In the genomic region with DNA sequence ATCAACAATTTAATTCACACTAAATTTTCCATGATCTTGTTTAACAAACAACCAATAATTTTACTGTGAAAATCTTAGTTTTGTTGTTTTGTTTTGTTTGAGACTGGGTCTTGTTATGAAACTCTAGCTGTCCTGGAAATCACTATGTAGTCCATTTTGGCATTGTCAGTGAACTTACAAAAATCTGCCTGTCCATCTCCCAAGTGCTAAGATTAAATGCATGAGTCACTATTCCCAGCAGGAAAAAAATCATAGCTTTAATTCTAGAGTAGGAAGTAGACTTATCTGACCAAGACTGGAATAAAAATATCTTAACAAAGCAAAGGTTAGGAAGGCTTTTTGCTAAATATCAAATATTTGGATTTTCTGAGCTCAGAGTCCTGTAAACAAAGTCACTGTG, we compare ENCODE assay signal across 26 mouse cellular contexts.
"Had no signal": no experiment of that assay in that cellular context is flagged by ENCODE, and none has a peak within 500 bp of the region (broad histone marks: within the 10 kb centered on the region; RNA-seq: fewer than 3 reads in every experiment).

No protein-coding gene starts in this region.

- H3K4me1 ChIP-seq: heart, embryonic 13.5 days; heart, embryonic 15.5 days; hindbrain, embryonic 13.5 days; hindbrain, embryonic 15.5 days; kidney, embryonic 15.5 days; limb, embryonic 13.5 days; limb, embryonic 15.5 days had no signal

- H3K27me3 ChIP-seq: heart, embryonic 13.5 days; heart, embryonic 15.5 days; hindbrain, embryonic 13.5 days; hindbrain, embryonic 15.5 days; kidney, embryonic 15.5 days; limb, embryonic 13.5 days; limb, embryonic 15.5 days had no signal

- H3K4me3 ChIP-seq: gastrocnemius, adult 2 months; heart, adult 2 months; heart, embryonic 13.5 days; heart, embryonic 15.5 days; hindbrain, embryonic 13.5 days; hindbrain, embryonic 15.5 days; kidney, embryonic 15.5 days; limb, embryonic 13.5 days; limb, embryonic 15.5 days had no signal

- ATAC-seq: hindbrain, postnatal 0 days; intestine, embryonic 16.5 days had no signal

- DNase-seq: gastrocnemius, adult 2 months; gastrocnemius, postnatal 10 days; gastrocnemius, postnatal 36 days; heart, adult 11 months; heart, adult 2 months; heart, postnatal 14 days; heart, postnatal 36 days; kidney, adult 11 months; kidney, adult 2 months; kidney, adult 9 months; kidney, postnatal 14 days; kidney, postnatal 36 days; layer of hippocampus, adult 9-11 months; layer of hippocampus, postnatal 36 days; left cerebral cortex, postnatal 4 days had no signal

- H3K9ac ChIP-seq: heart, embryonic 13.5 days; heart, embryonic 15.5 days; hindbrain, embryonic 13.5 days; hindbrain, embryonic 15.5 days; kidney, embryonic 15.5 days; limb, embryonic 13.5 days; limb, embryonic 15.5 days had no signal

- H3K9me3 ChIP-seq: heart, embryonic 13.5 days; heart, embryonic 15.5 days; hindbrain, embryonic 13.5 days; hindbrain, embryonic 15.5 days; kidney, embryonic 15.5 days; limb, embryonic 13.5 days; limb, embryonic 15.5 days had no signal

- H3K27ac ChIP-seq: gastrocnemius, adult 2 months; heart, adult 2 months; heart, embryonic 13.5 days; heart, embryonic 15.5 days; hindbrain, embryonic 13.5 days; hindbrain, embryonic 15.5 days; hindbrain, postnatal 0 days; kidney, embryonic 15.5 days; kidney, postnatal 0 days; limb, embryonic 13.5 days; limb, embryonic 15.5 days had no signal

- H3K36me3 ChIP-seq: heart, embryonic 13.5 days; heart, embryonic 15.5 days; hindbrain, embryonic 13.5 days; hindbrain, embryonic 15.5 days; kidney, embryonic 15.5 days; limb, embryonic 13.5 days; limb, embryonic 15.5 days had no signal

- H3K4me2 ChIP-seq: heart, embryonic 11.5 days; heart, embryonic 13.5 days; heart, embryonic 15.5 days; hindbrain, embryonic 13.5 days; hindbrain, embryonic 15.5 days; kidney, embryonic 15.5 days; limb, embryonic 13.5 days; limb, embryonic 15.5 days had no signal
